Mouse (Mus musculus) C2C12 (cell line): ENCODE measurements around the gene Slco1a5. TPM values are rescaled to one million over a fixed set of nuclear protein-coding genes. Genes with fewer than 3 reads are reported as not detected.

Experiments used
- H3K27me3 ChIP-seq: one replicate; pipeline ENCODE4 v1.6.1; 2011; ENCODE audit not compliant: control insufficient read depth, insufficient read depth, insufficient read length
- H3K36me3 ChIP-seq: one replicate; pipeline ENCODE4 v1.6.1; 2011; ENCODE audit not compliant: control insufficient read depth, insufficient read depth
- H3K4me3 ChIP-seq: one replicate; pipeline ENCODE4 v1.5.1; 2011; ENCODE audit warnings: mild to moderate bottlenecking, control low read depth; ENCODE audit not compliant: poor library complexity, insufficient read depth, severe bottlenecking
- H3K79me2 ChIP-seq: one replicate; pipeline ENCODE4 v1.6.1; 2011; ENCODE audit not compliant: control insufficient read depth, insufficient read depth
- H3K79me3 ChIP-seq: one replicate; pipeline ENCODE4 v1.6.1; 2011; ENCODE audit warnings: low read depth, control low read depth
- H3ac ChIP-seq: one replicate; pipeline ENCODE3; 2011; ENCODE audit warnings: low read depth; ENCODE audit not compliant: control insufficient read depth, insufficient read length
- CEBPB ChIP-seq: IDR thresholded peaks from one replicate; pipeline ENCODE4 v1.6.1; 2011; ENCODE audit warnings: low read depth, mild to moderate bottlenecking, control low read depth, moderate library complexity
- CTCF ChIP-seq: IDR thresholded peaks from one replicate; pipeline ENCODE4 v1.5.1; 2011; ENCODE audit not compliant: control insufficient read depth, insufficient read depth, insufficient read length
- FOSL1 ChIP-seq: IDR thresholded peaks from one replicate; pipeline ENCODE4 v1.8.0; 2011; ENCODE audit warnings: mild to moderate bottlenecking, low read length; ENCODE audit not compliant: poor library complexity, insufficient read depth, severe bottlenecking
- MAX ChIP-seq: IDR thresholded peaks from one replicate; pipeline ENCODE4 v1.6.1; 2011; ENCODE audit warnings: mild to moderate bottlenecking, control low read depth
- MYOD1 ChIP-seq: IDR thresholded peaks from one replicate; pipeline ENCODE4 v1.6.1; 2011; ENCODE audit warnings: low read depth; ENCODE audit not compliant: control insufficient read depth, insufficient read length
- MYOG ChIP-seq: IDR thresholded peaks from one replicate; pipeline ENCODE4 v1.6.1; 2011; ENCODE audit not compliant: control insufficient read depth, insufficient read length; ENCODE audit errors: extremely low read depth
- USF1 ChIP-seq: IDR thresholded peaks from one replicate; pipeline ENCODE4 v1.6.1; 2011; ENCODE audit warnings: low read depth, mild to moderate bottlenecking, control low read depth, moderate library complexity
- polyA plus RNA-seq: library from polyadenylated mRNA; unstranded; fragments of >200 nt; fragmentation: generic; extraction: Trizol; gene quantifications from one replicate; pipeline ENCODE4 v1.2.1, GENCODE M21; 2012; ENCODE audit warnings: missing spikeins

The Slco1a5 gene
- polyA plus RNA-seq, 1 experiment: 0.07 TPM

GRCm38 (mm10) chr6:142343561-142343960 is 20.8 kb upstream of the Slco1a5 start:
- Histone ChIP-seq H3K79me2 (peaks cover 13% of the 10 kb centered on the region), H3K27me3 (no peaks in the 10 kb centered on the region), H3K36me3 (no peaks in the 10 kb centered on the region), H3ac (no peak overlapping the region), H3K4me3 (no peak overlapping the region), H3K79me3 (peaks cover 3% of the 10 kb centered on the region)
- TF ChIP-seq MYOG: no peak
- TF ChIP-seq FOSL1: no peak
- no peak for TF ChIP-seq MAX
- TF ChIP-seq USF1: no peak
- peak; percentile 18 for TF ChIP-seq CTCF
- TF ChIP-seq CEBPB: no peak

- no peak overlapping the region for H3K4me3 ChIP-seq
- no peaks in the 10 kb centered on the region for H3K79me3 ChIP-seq
- H3ac ChIP-seq: no peak overlapping the region
- TF ChIP-seq MYOD1 (no peak), USF1 (no peak), CEBPB (no peak), MAX (no peak), MYOG (no peak), CTCF (no peak), FOSL1 (no peak)
- H3K79me2 ChIP-seq: no peaks in the 10 kb centered on the region
- no peaks in the 10 kb centered on the region for H3K36me3 ChIP-seq
- H3K27me3 ChIP-seq: no peaks in the 10 kb centered on the region
These were observed 16.8 kb upstream of the Slco1a5 start for GRCm38 (mm10) chr6:142339576-142339975.

- Histone ChIP-seq H3K27me3 (no peaks in the 10 kb centered on the region), H3K36me3 (no peaks in the 10 kb centered on the region), H3K4me3 (no peak overlapping the region), H3K79me3 (no peaks in the 10 kb centered on the region), H3K79me2 (no peaks in the 10 kb centered on the region), H3ac (no peak overlapping the region)
- TF ChIP-seq FOSL1: no peak
- no peak for TF ChIP-seq MYOG
- no peak for TF ChIP-seq MYOD1
- no peak for TF ChIP-seq CEBPB
- TF ChIP-seq USF1: no peak
- no peak for TF ChIP-seq CTCF
- no peak for TF ChIP-seq MAX
These were observed 16.2 kb upstream of the Slco1a5 start for GRCm38 (mm10) chr6:142338961-142339360.

GRCm38 (mm10) chr6:142329201-142329600 is 6.4 kb upstream of the Slco1a5 start:
- Histone ChIP-seq H3K27me3 (no peaks in the 10 kb centered on the region), H3K79me3 (no peaks in the 10 kb centered on the region), H3K4me3 (no peak overlapping the region), H3ac (no peak overlapping the region), H3K79me2 (no peaks in the 10 kb centered on the region), H3K36me3 (no peaks in the 10 kb centered on the region)
- TF ChIP-seq CTCF (no peak), MYOG (no peak), MAX (no peak), CEBPB (no peak), MYOD1 (no peak), USF1 (no peak), FOSL1 (no peak)

- Histone ChIP-seq H3K4me3 (no peak overlapping the region), H3K36me3 (no peaks in the 10 kb centered on the region), H3K79me2 (no peaks in the 10 kb centered on the region), H3ac (no peak overlapping the region), H3K79me3 (no peaks in the 10 kb centered on the region), H3K27me3 (no peaks in the 10 kb centered on the region)
- TF ChIP-seq MYOG: no peak
These were observed 3.8 kb upstream of the Slco1a5 start for GRCm38 (mm10) chr6:142326598-142326997.

- H3K79me3 ChIP-seq: no peaks in the 10 kb centered on the region
- TF ChIP-seq CEBPB (no peak), CTCF (no peak), FOSL1 (no peak), MYOG (no peak), USF1 (no peak), MAX (no peak), MYOD1 (no peak)
- H3K27me3 ChIP-seq: no peaks in the 10 kb centered on the region
- H3K4me3 ChIP-seq: no peak overlapping the region
- no peaks in the 10 kb centered on the region for H3K36me3 ChIP-seq
- H3ac ChIP-seq: no peak overlapping the region
- no peaks in the 10 kb centered on the region for H3K79me2 ChIP-seq
These were observed 5.7 kb downstream of the Slco1a5 start for GRCm38 (mm10) chr6:142317106-142317505.
